Mouse (Mus musculus): Measurements from ENCODE around the gene Gm20388.
A peak's percentile ranks its signal among the peaks of the same experiment; 100 is the strongest.

DNA sequence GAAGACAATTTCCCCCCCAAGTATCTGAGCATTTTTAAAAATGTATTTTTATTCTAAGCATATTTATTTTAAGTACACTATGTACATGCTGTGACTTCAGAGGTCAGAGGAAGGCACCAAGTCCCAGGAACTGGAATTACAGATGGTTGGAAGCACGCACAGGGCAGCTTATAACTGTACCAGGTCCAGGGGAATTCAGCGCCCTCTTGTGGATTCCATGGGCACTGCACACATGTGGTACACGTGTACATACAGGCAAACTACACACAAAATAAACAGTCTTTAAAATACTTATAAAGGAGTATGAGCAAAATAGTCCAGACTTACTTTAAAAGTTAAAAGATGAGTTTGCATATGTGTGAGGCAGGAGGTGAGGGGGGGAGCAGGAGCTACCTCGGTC, 4483.3 kb downstream of the Gm20388 start:
- TF ChIP-seq POLR2A (IDR thresholded peaks at IDR 0.05; ENCODE audit: low read depth, low read length) (no peak), CTCF (conservative IDR thresholded peaks at IDR 0.05; ENCODE audit: insufficient read depth, insufficient read length, low read depth, low read length) (0 out of 2 replicates have a peak, but pooled peaks have one; percentile 16)

Measured in kidney, adult 2 months (tissue).